ENCODE assay signal across 14 mouse cellular contexts in genomic region chr10:66546656-66547055, GRCm38 (mm10).
DNase-seq lines count a peak whose midpoint lies in the region; ATAC-seq and TF ChIP-seq lines count a peak whose summit lies in the region.
"Had no signal": no experiment of that assay in that cellular context is flagged by ENCODE, and none has a peak within 500 bp of the region (broad histone marks: within the 10 kb centered on the region; RNA-seq: fewer than 3 reads in every experiment).

No protein-coding gene starts in this region.

- no peaks in the 10 kb centered on the region for H3K4me1 ChIP-seq in forebrain, postnatal 0 days (ENCODE audit: insufficient read depth)
- peaks cover 28% of the 10 kb centered on the region for H3K4me1 ChIP-seq in limb, embryonic 10.5 days
- no peaks in the 10 kb centered on the region for H3K4me1 ChIP-seq in heart, embryonic 10.5 days
- H3K4me1 ChIP-seq in stomach, postnatal 0 days (replicated peaks; ENCODE audit: control insufficient read depth, insufficient read depth) = no peaks in the 10 kb centered on the region

- ATAC-seq in forebrain, postnatal 0 days = peak; percentile 88
- no peak for ATAC-seq in stomach, postnatal 0 days (ENCODE audit: low FRiP score, low TSS enrichment)
- ATAC-seq: inflammation-experienced regulatory T-cells, adult 6 months had no signal

- H3K27ac ChIP-seq in forebrain, postnatal 0 days (ENCODE audit: low read depth, low read length) = no peak overlapping the region
- H3K27ac ChIP-seq in limb, embryonic 10.5 days = no peak overlapping the region
- H3K27ac ChIP-seq in heart, embryonic 10.5 days = no peak overlapping the region
- H3K27ac ChIP-seq in stomach, postnatal 0 days (replicated peaks) = no peak overlapping the region
- H3K27ac ChIP-seq: kidney, embryonic 15.5 days; limb, embryonic 12.5 days had no signal

- H3K27me3 ChIP-seq in forebrain, postnatal 0 days (ENCODE audit: insufficient read depth, low read length) = no peaks in the 10 kb centered on the region
- H3K27me3 ChIP-seq in limb, embryonic 10.5 days (ENCODE audit: low read depth, poor library complexity, severe bottlenecking) = peaks cover 6% of the 10 kb centered on the region; the same call in 1 of the 2 replicates
- H3K27me3 ChIP-seq in heart, embryonic 10.5 days (ENCODE audit: insufficient read depth, poor library complexity, severe bottlenecking) = no peaks in the 10 kb centered on the region
- H3K27me3 ChIP-seq in stomach, postnatal 0 days (ENCODE audit: control insufficient read depth, insufficient read depth, low read length) = no peaks in the 10 kb centered on the region
- H3K27me3 ChIP-seq: kidney, embryonic 15.5 days; limb, embryonic 12.5 days had no signal

- H3K9ac ChIP-seq in forebrain, postnatal 0 days = no peak overlapping the region
- H3K9ac ChIP-seq in stomach, postnatal 0 days (ENCODE audit: low read length) = no peak overlapping the region
- H3K9ac ChIP-seq: kidney, embryonic 15.5 days; limb, embryonic 12.5 days had no signal

- DNase-seq in left cerebral cortex, postnatal 4 days = peak; percentile 77
- DNase-seq in left cerebral cortex, postnatal 10 days (ENCODE audit: extremely low spot score in 1 of 2, low spot score in 2 of 2) = no peak
- peak; percentile 16 for DNase-seq in brain, embryonic 18.5 days (ENCODE audit: low read depth, low spot score)
- peak; percentile 16 for DNase-seq in cerebellum, adult 9-10 months
- peak; percentile 43 for DNase-seq in forebrain, postnatal 0 days
- no peak for DNase-seq in limb, embryonic 10.5 days (ENCODE audit: low spot score)
- no peak for DNase-seq in heart, embryonic 10.5 days (ENCODE audit: low spot score)
- no peak for DNase-seq in stomach, postnatal 0 days (ENCODE audit: low spot score)
- DNase-seq: adrenal gland, postnatal 14 days; thymus, adult 2 months had no signal

- H3K36me3 ChIP-seq in forebrain, postnatal 0 days (ENCODE audit: insufficient read depth) = no peaks in the 10 kb centered on the region
- H3K36me3 ChIP-seq in limb, embryonic 10.5 days = no peaks in the 10 kb centered on the region
- H3K36me3 ChIP-seq in heart, embryonic 10.5 days = no peaks in the 10 kb centered on the region
- no peaks in the 10 kb centered on the region for H3K36me3 ChIP-seq in stomach, postnatal 0 days (ENCODE audit: control insufficient read depth, insufficient read depth, low read length)
- H3K36me3 ChIP-seq: kidney, embryonic 15.5 days; limb, embryonic 12.5 days had no signal

- TF ChIP-seq CTCF in forebrain, postnatal 0 days (IDR thresholded peaks at IDR 0.05; ENCODE audit: low read depth) = no peak
- no peak for TF ChIP-seq CTCF in stomach, postnatal 0 days (IDR thresholded peaks at IDR 0.05; ENCODE audit: low read depth)

- WGBS in forebrain, postnatal 0 days = 17% methylated on average over 2 of the region's 2 CpGs
- 50% methylated on average over 2 of the region's 2 CpGs for WGBS in limb, embryonic 10.5 days
- WGBS in heart, embryonic 10.5 days = 71% methylated on average over 2 of the region's 2 CpGs
- 71% methylated on average over 2 of the region's 2 CpGs for WGBS in stomach, postnatal 0 days

- intact Hi-C loops in left cerebral cortex, postnatal 4 days (cut with DNase I) = no loop called here
- intact Hi-C loops in left cerebral cortex, postnatal 10 days (cut with DNase I) = no loop called here

- no peak for TF ChIP-seq EP300 in stomach, postnatal 0 days (optimal IDR thresholded peaks at IDR 0.05)

- no peaks in the 10 kb centered on the region for H3K9me3 ChIP-seq in forebrain, postnatal 0 days (ENCODE audit: low read length)
- no peaks in the 10 kb centered on the region for H3K9me3 ChIP-seq in limb, embryonic 10.5 days (replicated peaks)
- no peaks in the 10 kb centered on the region for H3K9me3 ChIP-seq in heart, embryonic 10.5 days
- no peaks in the 10 kb centered on the region for H3K9me3 ChIP-seq in stomach, postnatal 0 days (ENCODE audit: control insufficient read depth, low read length)
- H3K9me3 ChIP-seq: kidney, embryonic 15.5 days; limb, embryonic 12.5 days had no signal

- no peak overlapping the region for H3K4me2 ChIP-seq in forebrain, postnatal 0 days (ENCODE audit: low read depth)
- no peak overlapping the region for H3K4me2 ChIP-seq in stomach, postnatal 0 days (replicated peaks; ENCODE audit: low read depth)
- H3K4me2 ChIP-seq: heart, embryonic 11.5 days; kidney, embryonic 15.5 days; limb, embryonic 12.5 days had no signal

- no peak overlapping the region for H3K4me3 ChIP-seq in forebrain, postnatal 0 days (ENCODE audit: low read depth, low read length)
- H3K4me3 ChIP-seq in limb, embryonic 10.5 days = no peak overlapping the region
- H3K4me3 ChIP-seq in heart, embryonic 10.5 days = no peak overlapping the region
- H3K4me3 ChIP-seq in stomach, postnatal 0 days (ENCODE audit: low read depth, low read length) = no peak overlapping the region
- H3K4me3 ChIP-seq: kidney, embryonic 15.5 days; limb, embryonic 12.5 days had no signal

Comparison
In these comparisons a context has a peak if more than half of its experiments do, and no peak if none do; other contexts are left out.
1. DNase-seq: peak in left cerebral cortex, postnatal 4 days (single experiment), brain, embryonic 18.5 days (single experiment), cerebellum, adult 9-10 months (single experiment) and forebrain, postnatal 0 days (single experiment); none in left cerebral cortex, postnatal 10 days (0 of 2), limb, embryonic 10.5 days (single experiment), heart, embryonic 10.5 days (single experiment) and stomach, postnatal 0 days (single experiment).